Comparison of ENCODE assay signal across 7 mouse cellular contexts in genomic region chr10:128175302-128175701, GRCm38 (mm10). TPM values are rescaled to one million over a fixed set of nuclear protein-coding genes. Genes with fewer than 3 reads are reported as not detected.
DNase-seq lines count a peak whose midpoint lies in the region; ATAC-seq and TF ChIP-seq lines count a peak whose summit lies in the region.

No protein-coding gene starts in this region.

- no peak for TF ChIP-seq CTCF in testis, adult 2 months (IDR thresholded peaks at IDR 0.05; ENCODE audit: control insufficient read depth, insufficient read depth, insufficient replicate concordance, low read depth, low read length)

- ATAC-seq in forebrain, embryonic 12.5 days (ENCODE audit: low FRiP score) = no peak
- ATAC-seq in liver, embryonic 12.5 days = no peak

- H3K27me3 ChIP-seq in testis, adult 2 months (ENCODE audit: control insufficient read depth, insufficient read depth, low read length) = no peaks in the 10 kb centered on the region
- no peaks in the 10 kb centered on the region for H3K27me3 ChIP-seq in forebrain, embryonic 12.5 days
- no peaks in the 10 kb centered on the region for H3K27me3 ChIP-seq in liver, embryonic 12.5 days (replicated peaks)

- H3K27ac ChIP-seq in testis, adult 2 months (ENCODE audit: control insufficient read depth, insufficient read depth, low read depth, low read length) = no peak overlapping the region
- H3K27ac ChIP-seq in forebrain, embryonic 12.5 days = peak overlapping the region; percentile 54; the same call in 1 of the 2 replicates
- H3K27ac ChIP-seq in liver, embryonic 12.5 days = peak overlapping the region; percentile 81; the same call in 1 of the 2 replicates

- 24% methylated on average over 3 of the region's 3 CpGs for WGBS in forebrain, embryonic 12.5 days
- WGBS in liver, embryonic 12.5 days (ENCODE audit: insufficient replicate concordance) = 16% methylated on average over 3 of the region's 3 CpGs

- H3K4me3 ChIP-seq in testis, adult 2 months (ENCODE audit: control insufficient read depth, low read depth, low read length) = peak overlapping the region; percentile 79; the same call in 1 of the 2 replicates
- peak overlapping the region; percentile 54 for H3K4me3 ChIP-seq in forebrain, embryonic 12.5 days (replicated peaks)
- peak overlapping the region; percentile 70 for H3K4me3 ChIP-seq in liver, embryonic 12.5 days

- no peaks in the 10 kb centered on the region for H3K4me1 ChIP-seq in testis, adult 2 months (ENCODE audit: control insufficient read depth, insufficient read depth, low read length)
- H3K4me1 ChIP-seq in forebrain, embryonic 12.5 days = peaks cover 25% of the 10 kb centered on the region
- H3K4me1 ChIP-seq in liver, embryonic 12.5 days = peaks cover 43% of the 10 kb centered on the region

- H3K9ac ChIP-seq in forebrain, embryonic 12.5 days = peak overlapping the region; percentile 72; the same call in 1 of the 2 replicates
- peak overlapping the region; percentile 73 for H3K9ac ChIP-seq in liver, embryonic 12.5 days

- H3K9me3 ChIP-seq in forebrain, embryonic 12.5 days = no peaks in the 10 kb centered on the region
- no peaks in the 10 kb centered on the region for H3K9me3 ChIP-seq in liver, embryonic 12.5 days (replicated peaks)

- DNase-seq in testis, postnatal 14 days (ENCODE audit: low spot score) = no peak
- DNase-seq in natural killer cell, adult 2 months (ENCODE audit: low spot score in 2 of 2) = no peak
- no peak for DNase-seq in layer of hippocampus, adult 9-11 months
- no peak for DNase-seq in layer of hippocampus, postnatal 10 days (ENCODE audit: low spot score in 2 of 2)

- H3K36me3 ChIP-seq in testis, adult 2 months (ENCODE audit: control insufficient read depth, insufficient read depth, low read length) = no peaks in the 10 kb centered on the region
- H3K36me3 ChIP-seq in forebrain, embryonic 12.5 days (replicated peaks) = no peaks in the 10 kb centered on the region
- H3K36me3 ChIP-seq in liver, embryonic 12.5 days = no peaks in the 10 kb centered on the region

- H3K4me2 ChIP-seq in forebrain, embryonic 12.5 days = peak overlapping the region; percentile 59
- H3K4me2 ChIP-seq in liver, embryonic 12.5 days = peak overlapping the region; percentile 83

- no peak for TF ChIP-seq POLR2A in testis, adult 2 months (IDR thresholded peaks at IDR 0.05; ENCODE audit: control insufficient read depth, low read depth, low read length)

RNA-seq across cellular contexts. Expression of gene Rbms2, which starts 4.8 kb away (rescaled TPM):
- 17.3 and 19.4 TPM in 2 replicates for polyA plus RNA-seq in testis, adult 2 months (2012; rRNA removed)
- 19.2 and 20.3 TPM in 2 replicates for polyA plus RNA-seq in forebrain, embryonic 12.5 days (2016; fragmentation: Nextera tagmentation; extraction: Ambion mirVana)
- polyA plus RNA-seq in liver, embryonic 12.5 days (2016; fragmentation: Nextera tagmentation; extraction: Ambion mirVana) = 8.7 and 10.1 TPM in 2 replicates
- 10 to 100 TPM; 11.3 to 16.1 TPM for total RNA-seq in layer of hippocampus, postnatal 10 days (2021)

RNA-seq across cellular contexts. Expression of gene Gls2, which starts 19.0 kb away (rescaled TPM):
- 3.7 and 5.3 TPM in 2 replicates for polyA plus RNA-seq in testis, adult 2 months (2012; rRNA removed)
- 0.94 and 1.3 TPM in 2 replicates for polyA plus RNA-seq in forebrain, embryonic 12.5 days (2016; fragmentation: Nextera tagmentation; extraction: Ambion mirVana)
- 1.8 and 2.8 TPM in 2 replicates for polyA plus RNA-seq in liver, embryonic 12.5 days (2016; fragmentation: Nextera tagmentation; extraction: Ambion mirVana)
- total RNA-seq in layer of hippocampus, postnatal 10 days (2021) = 10 to 100 TPM; 12.2 to 17.1 TPM

RNA-seq across cellular contexts. Expression of gene Spryd4, which starts 36.3 kb away (rescaled TPM):
- polyA plus RNA-seq in testis, adult 2 months (2012; rRNA removed) = 3.1 and 3.4 TPM in 2 replicates
- 21.1 and 21.8 TPM in 2 replicates for polyA plus RNA-seq in forebrain, embryonic 12.5 days (2016; fragmentation: Nextera tagmentation; extraction: Ambion mirVana)
- 24.1 and 25.1 TPM in 2 replicates for polyA plus RNA-seq in liver, embryonic 12.5 days (2016; fragmentation: Nextera tagmentation; extraction: Ambion mirVana)
- total RNA-seq in layer of hippocampus, postnatal 10 days (2021) = 10 to 100 TPM; 11.5 to 12.8 TPM

RNA-seq across cellular contexts. Expression of gene Mip, which starts 50.3 kb away (rescaled TPM):
- polyA plus RNA-seq in testis, adult 2 months (2012; rRNA removed) = not detected in 2 replicates
- polyA plus RNA-seq in forebrain, embryonic 12.5 days (2016; fragmentation: Nextera tagmentation; extraction: Ambion mirVana) = 0.18 and 0.42 TPM in 2 replicates
- not detected in 2 replicates for polyA plus RNA-seq in liver, embryonic 12.5 days (2016; fragmentation: Nextera tagmentation; extraction: Ambion mirVana)
- not detected for total RNA-seq in layer of hippocampus, postnatal 10 days (2021)

RNA-seq across cellular contexts. Expression of gene Timeless, which starts 56.6 kb away (rescaled TPM):
- polyA plus RNA-seq in testis, adult 2 months (2012; rRNA removed) = 3.4 and 4.4 TPM in 2 replicates
- polyA plus RNA-seq in forebrain, embryonic 12.5 days (2016; fragmentation: Nextera tagmentation; extraction: Ambion mirVana) = 74.7 and 77.3 TPM in 2 replicates
- 45.2 and 46.5 TPM in 2 replicates for polyA plus RNA-seq in liver, embryonic 12.5 days (2016; fragmentation: Nextera tagmentation; extraction: Ambion mirVana)
- total RNA-seq in layer of hippocampus, postnatal 10 days (2021) = 10 to 100 TPM in 1 of 2 experiments, 1 to 10 TPM in 1; 7.8 to 10.1 TPM
